Mouse (Mus musculus) skeletal muscle tissue, postnatal 0 days (tissue): ENCODE measurements around the gene Olfr319. TPM values are rescaled to one million over a fixed set of nuclear protein-coding genes. Genes with fewer than 3 reads are reported as not detected.

Experiments
- polyA plus RNA-seq: library from polyadenylated mRNA; unstranded; fragments of >200 nt; fragmentation: Nextera tagmentation; extraction: Ambion mirVana; gene quantifications from 2 replicates; pipeline ENCODE4 v1.2.1, GENCODE M21; 2015

The Olfr319 gene
- polyA plus RNA-seq, result not detected in 2 replicates

DNA sequence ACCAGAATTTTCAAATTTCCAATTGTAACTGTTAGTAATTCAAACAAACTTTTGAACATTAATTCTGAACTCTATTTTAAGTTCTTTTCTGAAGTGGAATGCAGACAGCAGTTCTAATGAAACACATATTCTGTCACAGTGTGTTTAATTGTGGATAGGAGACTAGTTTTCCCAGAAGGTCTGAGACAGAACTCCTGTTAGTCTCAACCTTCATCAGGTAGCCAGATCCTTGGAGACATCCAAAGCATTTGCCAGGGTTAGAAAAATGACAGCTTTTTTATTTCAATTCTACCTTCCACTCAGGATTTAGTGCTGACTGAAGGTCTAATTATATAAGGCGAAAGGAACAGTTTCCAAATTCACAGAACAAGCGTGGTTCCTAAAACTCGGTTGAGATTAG, at the start of gene Olfr319:
Gene Olfr319 (plus strand): TSS at position 301 of the 400 bp plus-strand sequence.

DNA sequence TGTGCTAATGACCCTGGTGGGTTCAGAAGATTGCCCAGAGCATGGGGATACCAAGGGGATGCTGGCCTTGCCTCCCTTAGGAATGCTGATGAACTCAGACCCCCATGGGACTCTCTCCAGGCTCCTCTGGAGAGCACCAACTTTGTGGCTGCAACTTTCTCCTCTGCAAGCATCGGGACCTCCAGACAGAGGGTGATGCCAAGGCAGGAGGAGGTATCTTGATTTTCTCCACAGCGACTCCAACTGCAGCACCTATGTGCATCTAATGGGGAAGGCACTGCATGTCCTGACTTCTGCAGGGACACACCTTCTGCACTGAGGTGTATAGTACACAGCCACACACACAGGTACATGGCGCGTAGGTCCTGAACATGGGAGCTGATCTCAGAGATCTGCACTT, 40.4 kb upstream of the Olfr319 start, which contains the start of gene Olfr322:
Gene Olfr322 (plus strand): TSS at position 187 of the 400 bp plus-strand sequence.

DNA sequence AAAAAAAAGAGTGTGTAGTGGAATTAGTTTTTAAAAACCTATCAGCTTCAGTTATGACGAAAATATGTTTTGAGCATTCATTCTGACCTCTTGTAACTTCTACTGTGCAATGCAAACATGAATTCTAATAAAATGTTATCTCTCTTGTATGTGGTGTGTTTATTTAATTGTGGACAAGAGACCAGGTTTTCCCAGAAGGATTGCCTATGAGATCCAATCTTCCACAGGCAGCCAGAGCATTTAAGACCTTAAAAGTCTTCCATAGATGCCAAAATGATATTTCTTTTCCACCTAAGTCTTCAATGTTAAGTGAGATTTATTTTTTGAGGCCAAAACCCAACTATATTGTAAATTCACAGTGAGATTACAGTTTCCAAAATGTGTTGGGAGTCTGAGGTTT, 18.2 kb upstream of the Olfr319 start, which contains the start of gene Olfr320:
Gene Olfr320 (plus strand): TSS at position 301 of the 400 bp plus-strand sequence.

DNA sequence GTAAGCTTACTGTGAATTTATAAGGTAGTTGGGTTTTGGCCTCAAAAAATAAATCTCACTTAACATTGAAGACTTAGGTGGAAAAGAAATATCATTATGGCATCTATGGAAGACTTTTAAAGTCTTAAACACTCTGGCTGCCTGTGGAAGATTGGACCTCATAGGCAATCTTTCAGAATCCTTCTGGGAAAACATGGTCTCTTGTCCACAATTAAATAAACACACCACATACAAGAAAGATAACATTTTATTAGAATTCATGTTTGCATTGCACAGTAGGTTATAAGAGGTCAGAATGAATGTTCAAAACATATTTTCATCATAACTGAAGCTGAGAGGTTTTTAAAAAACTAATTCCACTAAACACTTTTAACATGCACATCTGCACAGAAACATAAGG, 25.0 kb downstream of the Olfr319 start, which contains the start of gene Olfr318:
Gene Olfr318 (minus strand): TSS at position 101 of the 400 bp plus-strand sequence.

DNA sequence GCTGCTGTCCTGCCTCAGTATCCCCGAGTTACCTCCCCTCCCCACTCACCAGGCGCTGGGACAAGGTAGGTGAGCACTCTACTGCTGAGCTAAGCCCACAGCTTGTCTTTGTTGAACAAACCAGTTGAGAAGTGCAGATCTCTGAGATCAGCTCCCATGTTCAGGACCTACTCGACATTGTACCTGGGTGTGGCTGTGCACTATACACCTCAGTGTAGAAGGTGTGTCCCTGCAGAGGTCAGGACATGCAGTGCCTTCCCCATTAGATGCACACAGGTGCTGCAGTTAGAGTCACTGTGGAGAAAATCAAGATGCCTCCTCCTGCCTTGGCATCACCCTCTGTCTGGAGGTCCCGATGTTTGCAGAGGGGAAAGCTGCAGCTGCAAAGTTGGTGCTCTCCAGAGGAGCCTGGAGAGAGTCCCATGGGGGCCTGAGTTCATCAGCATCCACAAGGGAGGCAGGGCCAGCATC, 39.9 kb downstream of the Olfr319 start, which contains the start of gene Olfr317:
Gene Olfr317 (minus strand): TSS at position 421 of the 471 bp plus-strand sequence.

DNA sequence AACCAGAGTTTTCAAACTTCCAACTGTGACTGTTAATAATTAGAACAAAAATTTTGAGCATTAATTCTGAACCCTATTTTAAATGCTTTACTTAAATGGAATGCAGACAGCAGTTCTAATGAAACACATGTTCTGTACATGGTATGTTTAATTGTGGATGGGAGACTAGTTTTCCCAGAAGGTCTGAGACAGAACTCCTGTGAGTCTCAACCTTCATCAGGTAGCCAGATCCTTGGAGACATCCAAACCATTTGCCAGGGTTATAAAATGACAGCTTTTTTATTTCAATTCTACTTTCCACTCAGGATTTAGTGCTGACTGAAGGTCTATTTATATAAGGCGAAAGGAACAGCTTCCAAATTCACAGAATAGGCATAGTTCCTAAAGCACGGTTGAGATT, 53.5 kb downstream of the Olfr319 start, which contains the start of gene Olfr316:
Gene Olfr316 (plus strand): TSS at position 301 of the 400 bp plus-strand sequence.

Other genes starting within 250 kb of the Olfr319 start
- gene Lypd9, start 246.2 kb upstream of the Olfr319 start, polyA plus RNA-seq, result not detected in 2 replicates
- not detected in 2 replicates for gene Olfr30, start 236.9 kb upstream of the Olfr319 start, polyA plus RNA-seq
- gene Olfr332, start 206.6 kb upstream of the Olfr319 start, polyA plus RNA-seq, result not detected in 2 replicates
- gene Olfr331, start 196.6 kb upstream of the Olfr319 start, polyA plus RNA-seq, result not detected in 2 replicates
- not detected in 2 replicates for gene Olfr330, start 164.3 kb upstream of the Olfr319 start, polyA plus RNA-seq
- 0.12 TPM in 1 of 2 replicates, not detected in the other for gene Olfr329-ps, start 152.7 kb upstream of the Olfr319 start, polyA plus RNA-seq
- gene Olfr328, start 143.5 kb upstream of the Olfr319 start, polyA plus RNA-seq, result not detected in 2 replicates
- gene Olfr224, start 128.6 kb upstream of the Olfr319 start, polyA plus RNA-seq, result not detected in 2 replicates
- not detected in 2 replicates for gene Olfr325, start 121.4 kb upstream of the Olfr319 start, polyA plus RNA-seq
- not detected in 2 replicates for gene Olfr324, start 104.0 kb upstream of the Olfr319 start, polyA plus RNA-seq
- gene 2210407C18Rik, start 83.1 kb upstream of the Olfr319 start, polyA plus RNA-seq, result not detected in 2 replicates
- gene Olfr323, start 68.7 kb upstream of the Olfr319 start, polyA plus RNA-seq, result not detected in 2 replicates
- not detected in 2 replicates for gene Trim58, start 58.7 kb upstream of the Olfr319 start, polyA plus RNA-seq
- gene Olfr322, start 40.4 kb upstream of the Olfr319 start, polyA plus RNA-seq, result not detected in 2 replicates
- not detected in 2 replicates for gene Olfr320, start 18.1 kb upstream of the Olfr319 start, polyA plus RNA-seq
- gene Olfr318, start 24.9 kb downstream of the Olfr319 start, polyA plus RNA-seq, result not detected in 2 replicates
- not detected in 2 replicates for gene Olfr317, start 40.0 kb downstream of the Olfr319 start, polyA plus RNA-seq
- not detected in 2 replicates for gene Olfr316, start 53.6 kb downstream of the Olfr319 start, polyA plus RNA-seq
- gene Olfr315, start 74.0 kb downstream of the Olfr319 start, polyA plus RNA-seq, result not detected in 2 replicates
- not detected in 2 replicates for gene Olfr314, start 83.8 kb downstream of the Olfr319 start, polyA plus RNA-seq
- 1.3 and 1.9 TPM in 2 replicates for gene Fam183b, start 102.8 kb downstream of the Olfr319 start, polyA plus RNA-seq
- gene Olfr313, start 115.8 kb downstream of the Olfr319 start, polyA plus RNA-seq, result not detected in 2 replicates
- gene Olfr312, start 130.1 kb downstream of the Olfr319 start, polyA plus RNA-seq, result not detected in 2 replicates
- gene Olfr311, start 140.1 kb downstream of the Olfr319 start, polyA plus RNA-seq, result not detected in 2 replicates
- 2.0 TPM in 2 replicates for gene Gm12258, start 148.0 kb downstream of the Olfr319 start, polyA plus RNA-seq
- gene 2810021J22Rik, start 168.1 kb downstream of the Olfr319 start, polyA plus RNA-seq, result 2.0 and 2.2 TPM in 2 replicates
- gene Zfp39, start 205.1 kb downstream of the Olfr319 start, polyA plus RNA-seq, result 3.0 and 3.2 TPM in 2 replicates
- not detected in 2 replicates for gene Btnl10, start 218.7 kb downstream of the Olfr319 start, polyA plus RNA-seq
- gene Rnf187, start 239.8 kb downstream of the Olfr319 start, polyA plus RNA-seq, result 161 and 166 TPM in 2 replicates
- gene Hist3h2ba, start 249.8 kb downstream of the Olfr319 start, polyA plus RNA-seq, result 2.4 and 2.5 TPM in 2 replicates